Mouse (Mus musculus): ENCODE results near the gene Sgpl1. TPM values are rescaled to one million over a fixed set of nuclear protein-coding genes. Genes with fewer than 3 reads are reported as not detected.
A peak's percentile ranks its signal among the peaks of the same experiment; 100 is the strongest.

Gene Sgpl1
- total RNA-seq, 2 experiments from 2014 or later = 73.9 to 83.4 TPM

GRCm38 (mm10) chr10:61089170-61090142, 58.0 kb downstream of the Sgpl1 start, which contains the start of gene Pcbd1:
TSS of gene Pcbd1 (plus strand) at chr10:61089331.
- peak; percentile 19 to 33 for DNase-seq (ENCODE audit: low spot score in 2 of 2)

GRCm38 (mm10) chr10:61088468-61088867, 59.0 kb downstream of the Sgpl1 start:
- DNase-seq (ENCODE audit: low spot score in 2 of 2) = no peak

GRCm38 (mm10) chr10:61086502-61086901, 61.0 kb downstream of the Sgpl1 start:
- no peak for DNase-seq (ENCODE audit: low spot score in 2 of 2)

GRCm38 (mm10) chr10:61085364-61085763, 62.1 kb downstream of the Sgpl1 start:
- no peak for DNase-seq (ENCODE audit: low spot score in 2 of 2)

- no peak for DNase-seq (ENCODE audit: low spot score in 2 of 2)
Observed at GRCm38 (mm10) chr10:61080931-61081255, 66.6 kb downstream of the Sgpl1 start.

- DNase-seq (ENCODE audit: low spot score in 2 of 2) = peak in 1 of 2 experiments; percentile 28
Observed at GRCm38 (mm10) chr10:61080227-61080930, 67.1 kb downstream of the Sgpl1 start.

- DNase-seq (ENCODE audit: low spot score in 2 of 2) = no peak
Observed at GRCm38 (mm10) chr10:61075607-61076006, 71.9 kb downstream of the Sgpl1 start.

GRCm38 (mm10) chr10:61074643-61075042, 72.9 kb downstream of the Sgpl1 start:
- no peak for DNase-seq (ENCODE audit: low spot score in 2 of 2)

GRCm38 (mm10) chr10:61072324-61072723, 75.2 kb downstream of the Sgpl1 start:
- DNase-seq (ENCODE audit: low spot score in 2 of 2) = peak; percentile 46 to 60

GRCm38 (mm10) chr10:61069248-61069647, 78.3 kb downstream of the Sgpl1 start:
- no peak for DNase-seq (ENCODE audit: low spot score in 2 of 2)

- DNase-seq (ENCODE audit: low spot score in 2 of 2) = peak in 1 of 2 experiments; percentile 20
Observed at GRCm38 (mm10) chr10:61068436-61069192, 78.9 kb downstream of the Sgpl1 start.

GRCm38 (mm10) chr10:61065287-61066005, 82.1 kb downstream of the Sgpl1 start:
- no peak for DNase-seq (ENCODE audit: low spot score in 2 of 2)

GRCm38 (mm10) chr10:61064635-61065034, 82.9 kb downstream of the Sgpl1 start:
- DNase-seq (ENCODE audit: low spot score in 2 of 2) = no peak

- no peak for DNase-seq (ENCODE audit: low spot score in 2 of 2)
Observed at GRCm38 (mm10) chr10:61063271-61063864, 84.1 kb downstream of the Sgpl1 start.

GRCm38 (mm10) chr10:61059543-61060110, 87.9 kb downstream of the Sgpl1 start:
- DNase-seq (ENCODE audit: low spot score in 2 of 2) = no peak

- DNase-seq (ENCODE audit: low spot score in 2 of 2) = no peak
Observed at GRCm38 (mm10) chr10:61059101-61059500, 88.4 kb downstream of the Sgpl1 start.

- no peak for DNase-seq (ENCODE audit: low spot score in 2 of 2)
Observed at GRCm38 (mm10) chr10:61056661-61057060, 90.8 kb downstream of the Sgpl1 start.

GRCm38 (mm10) chr10:61051993-61052613, 95.4 kb downstream of the Sgpl1 start:
- DNase-seq (ENCODE audit: low spot score in 2 of 2) = peak; percentile 68 to 69
